Mouse (Mus musculus): Measurements from ENCODE around the gene Cntnap2.

DNA sequence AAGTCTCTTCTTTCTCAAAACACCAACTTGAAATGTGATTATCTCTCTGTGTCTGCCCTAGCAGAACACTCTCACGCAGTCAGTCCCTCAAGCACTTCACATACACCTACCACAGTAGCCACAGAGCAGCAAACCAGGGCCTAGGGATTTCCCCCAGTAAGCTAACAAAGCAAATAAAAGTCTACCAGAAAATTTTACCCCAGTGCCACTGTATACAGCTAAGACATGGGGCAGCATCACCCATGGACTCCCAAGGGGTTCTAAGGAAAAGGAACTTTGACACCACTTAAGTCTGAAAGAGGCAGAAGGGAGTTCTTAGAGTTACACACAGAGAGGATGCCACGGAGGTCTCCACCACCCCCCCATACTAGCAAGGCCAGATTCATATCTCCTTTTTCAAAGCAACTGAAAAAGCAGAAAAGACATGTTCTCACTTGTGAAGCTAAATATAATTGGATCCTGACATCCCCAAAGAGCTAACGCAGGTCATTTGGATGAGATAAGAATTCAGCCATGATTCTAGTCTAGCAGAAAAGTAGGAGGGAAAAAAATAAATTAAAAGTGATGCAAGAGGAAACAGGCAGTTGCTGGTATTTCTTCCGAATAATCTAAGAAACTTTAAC is 1967.0 kb downstream of the Cntnap2 start:
- TF ChIP-seq POLR2A (IDR thresholded peaks at IDR 0.05; ENCODE audit: borderline replicate concordance, low read depth, low read length) = no peak
- no peak for TF ChIP-seq CTCF (IDR thresholded peaks at IDR 0.05; ENCODE audit: low read depth, low read length)
